Mouse (Mus musculus): ENCODE measurements around the gene Emb. TPM values are rescaled to one million over a fixed set of nuclear protein-coding genes. Genes with fewer than 3 reads are reported as not detected.

Emb gene
- polyA plus RNA-seq, 1 experiment from 2014 or later, result 12.5 TPM

GRCm38 (mm10) chr13:117204685-117205084, 3.7 kb upstream of the Emb start:
- no peak overlapping the region for H3K27ac ChIP-seq
- ATAC-seq (replicated peaks), result no peak
- H3K4me1 ChIP-seq, result no peaks in the 10 kb centered on the region
- no peak overlapping the region for H3K4me2 ChIP-seq
- no peak overlapping the region for H3K9ac ChIP-seq
- H3K27me3 ChIP-seq (replicated peaks), result no peaks in the 10 kb centered on the region
- no peak overlapping the region for H3K4me3 ChIP-seq
- H3K36me3 ChIP-seq (replicated peaks), result no peaks in the 10 kb centered on the region
- H3K9me3 ChIP-seq, result no peaks in the 10 kb centered on the region
- 92% methylated on average over 7 of the region's 7 CpGs for WGBS

GRCm38 (mm10) chr13:117206066-117206465, 2.3 kb upstream of the Emb start:
- no peak for ATAC-seq (replicated peaks)
- no peak overlapping the region for H3K4me3 ChIP-seq
- WGBS, result 93% methylated on average over 8 of the region's 8 CpGs
- no peaks in the 10 kb centered on the region for H3K9me3 ChIP-seq
- no peak overlapping the region for H3K9ac ChIP-seq
- H3K36me3 ChIP-seq (replicated peaks), result no peaks in the 10 kb centered on the region
- H3K4me1 ChIP-seq, result no peaks in the 10 kb centered on the region
- H3K27me3 ChIP-seq (replicated peaks), result no peaks in the 10 kb centered on the region
- no peak overlapping the region for H3K27ac ChIP-seq
- no peak overlapping the region for H3K4me2 ChIP-seq

GRCm38 (mm10) chr13:117211386-117211875, 3.1 kb downstream of the Emb start:
- Histone ChIP-seq H3K4me2 (no peak overlapping the region), H3K27ac (no peak overlapping the region), H3K4me1 (peaks cover 5% of the 10 kb centered on the region; the same call in 1 of the 2 replicates), H3K4me3 (no peak overlapping the region), H3K9me3 (no peaks in the 10 kb centered on the region), H3K36me3 (replicated peaks) (no peaks in the 10 kb centered on the region), H3K27me3 (replicated peaks) (no peaks in the 10 kb centered on the region), H3K9ac (no peak overlapping the region)
- 66% methylated on average over 11 of the region's 11 CpGs for WGBS
- ATAC-seq (replicated peaks), result no peak

DNA sequence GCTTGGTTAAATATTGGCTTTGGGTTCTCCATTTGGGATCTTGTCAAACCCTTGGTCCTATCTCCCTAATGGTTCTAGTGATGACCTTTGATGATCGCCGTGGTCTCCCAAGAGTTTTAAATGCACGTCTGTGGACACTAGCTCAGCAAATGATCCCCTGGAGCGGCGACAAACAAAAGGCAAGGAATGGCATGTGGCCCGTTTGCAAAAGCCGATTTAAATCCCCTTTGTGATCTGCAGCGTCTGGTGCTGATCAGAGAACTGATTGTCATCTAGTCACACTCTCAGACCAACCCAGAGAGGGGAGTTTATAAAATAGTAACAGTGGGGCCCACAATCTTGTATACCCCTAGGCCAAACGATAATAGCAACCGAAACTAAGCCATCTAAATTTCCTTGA, 7.1 kb downstream of the Emb start:
- H3K9ac ChIP-seq, result no peak overlapping the region
- peaks cover 11% of the 10 kb centered on the region for H3K4me1 ChIP-seq
- H3K36me3 ChIP-seq (replicated peaks), result no peaks in the 10 kb centered on the region
- H3K9me3 ChIP-seq, result no peaks in the 10 kb centered on the region
- no peak overlapping the region for H3K27ac ChIP-seq
- no peaks in the 10 kb centered on the region for H3K27me3 ChIP-seq (replicated peaks)
- ATAC-seq (replicated peaks), result no peak
- 3% methylated on average over 10 of the region's 10 CpGs for WGBS
- H3K4me2 ChIP-seq, result no peak overlapping the region
- H3K4me3 ChIP-seq, result no peak overlapping the region

DNA sequence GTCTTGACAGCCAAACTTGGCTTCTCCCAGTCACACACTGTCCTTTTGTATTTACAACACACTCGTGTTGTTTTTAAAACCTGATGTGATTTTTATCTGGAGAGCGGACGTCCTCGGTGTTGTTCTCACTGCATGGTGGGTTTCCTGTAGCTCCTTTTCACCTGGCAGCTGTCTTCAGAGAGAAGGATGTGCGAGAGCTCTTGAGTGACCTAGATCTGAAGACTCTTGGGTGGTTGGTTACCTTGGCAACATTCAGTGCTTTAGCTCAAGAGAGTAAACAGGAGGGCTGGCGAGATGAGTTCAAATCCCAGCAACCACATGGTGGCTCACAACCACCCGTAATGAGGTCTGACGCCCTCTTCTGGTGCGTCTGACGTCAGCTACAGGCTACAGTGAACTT, 7.8 kb downstream of the Emb start:
- no peak overlapping the region for H3K4me2 ChIP-seq
- WGBS, result 9% methylated on average over 10 of the region's 10 CpGs
- no peak overlapping the region for H3K4me3 ChIP-seq
- peaks cover 11% of the 10 kb centered on the region for H3K4me1 ChIP-seq
- ATAC-seq (replicated peaks), result no peak
- H3K9me3 ChIP-seq, result no peaks in the 10 kb centered on the region
- no peak overlapping the region for H3K9ac ChIP-seq
- no peaks in the 10 kb centered on the region for H3K27me3 ChIP-seq (replicated peaks)
- no peak overlapping the region for H3K27ac ChIP-seq
- no peaks in the 10 kb centered on the region for H3K36me3 ChIP-seq (replicated peaks)

DNA sequence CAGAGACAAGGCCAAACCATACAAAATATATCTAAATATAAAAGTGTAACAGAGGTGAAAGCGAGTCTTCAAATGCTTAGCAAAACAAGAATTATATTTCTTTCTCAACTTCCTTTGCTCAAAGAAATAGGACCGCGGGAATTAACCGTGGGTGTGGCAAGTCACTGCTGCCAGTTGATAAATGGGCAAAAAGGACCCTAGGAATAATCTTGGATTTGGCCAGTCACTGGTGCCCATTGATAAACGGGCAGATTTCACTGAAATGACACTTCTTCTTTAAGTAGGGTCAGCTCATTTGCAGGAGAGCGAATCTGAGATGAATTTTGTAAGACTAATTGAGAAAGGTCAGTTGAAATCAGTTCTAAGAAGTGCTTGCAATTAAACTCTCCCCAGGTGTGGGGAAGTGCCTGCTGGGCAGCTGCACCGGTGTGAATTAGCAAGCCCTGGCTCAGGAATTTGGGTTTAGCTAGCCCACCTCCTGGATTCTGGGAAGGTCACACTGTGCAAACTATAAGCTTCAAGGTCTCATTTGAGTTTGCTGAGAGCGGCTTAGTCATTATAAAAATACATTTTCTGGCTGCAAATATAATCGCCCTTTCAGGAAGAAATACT, 8.5 kb downstream of the Emb start:
- no peak overlapping the region for H3K4me2 ChIP-seq
- no peak overlapping the region for H3K4me3 ChIP-seq
- H3K9ac ChIP-seq, result no peak overlapping the region
- H3K4me1 ChIP-seq, result peaks cover 15% of the 10 kb centered on the region
- H3K27me3 ChIP-seq (replicated peaks), result no peaks in the 10 kb centered on the region
- H3K9me3 ChIP-seq, result no peaks in the 10 kb centered on the region
- no peak overlapping the region for H3K27ac ChIP-seq
- 19% methylated on average over 9 of the region's 9 CpGs for WGBS
- H3K36me3 ChIP-seq (replicated peaks), result no peaks in the 10 kb centered on the region
- ATAC-seq (replicated peaks), result no peak

GRCm38 (mm10) chr13:117217621-117218020, 9.3 kb downstream of the Emb start:
- Histone ChIP-seq H3K27me3 (replicated peaks) (0 out of 2 replicates have a peak, but pooled peaks cover 5% of the 10 kb centered on the region), H3K9me3 (no peaks in the 10 kb centered on the region), H3K27ac (no peak overlapping the region), H3K9ac (no peak overlapping the region), H3K4me2 (no peak overlapping the region), H3K36me3 (replicated peaks) (no peaks in the 10 kb centered on the region), H3K4me3 (no peak overlapping the region), H3K4me1 (peaks cover 23% of the 10 kb centered on the region)
- WGBS, result 68% methylated on average over 11 of the region's 11 CpGs
- no peak for ATAC-seq (replicated peaks)

DNA sequence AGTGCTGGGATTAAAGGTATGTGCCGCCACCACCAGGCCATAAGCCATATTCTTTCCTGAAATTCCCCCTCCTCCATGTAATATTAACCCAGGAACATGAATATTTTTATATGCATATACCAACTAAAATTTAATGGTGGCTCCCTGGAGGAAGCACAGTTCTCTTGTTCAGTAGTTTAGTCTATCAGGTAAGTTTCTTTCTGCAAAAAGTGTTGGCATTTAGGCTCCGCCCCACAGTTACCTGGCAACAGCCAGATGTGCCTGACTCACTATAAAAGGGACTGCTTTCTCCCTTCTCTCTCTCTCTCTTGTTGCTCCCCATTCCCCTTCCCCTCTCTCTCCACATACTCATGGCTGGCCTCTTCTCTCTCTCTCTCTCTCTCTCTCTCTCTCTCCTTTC, 9.8 kb downstream of the Emb start:
- no peaks in the 10 kb centered on the region for H3K9me3 ChIP-seq
- peaks cover 23% of the 10 kb centered on the region for H3K4me1 ChIP-seq
- no peak for ATAC-seq (replicated peaks)
- 89% methylated on average over 2 of the region's 2 CpGs for WGBS
- no peak overlapping the region for H3K27ac ChIP-seq
- H3K4me2 ChIP-seq, result no peak overlapping the region
- H3K36me3 ChIP-seq (replicated peaks), result no peaks in the 10 kb centered on the region
- 0 out of 2 replicates have a peak, but pooled peaks cover 5% of the 10 kb centered on the region for H3K27me3 ChIP-seq (replicated peaks)
- no peak overlapping the region for H3K4me3 ChIP-seq
- no peak overlapping the region for H3K9ac ChIP-seq

DNA sequence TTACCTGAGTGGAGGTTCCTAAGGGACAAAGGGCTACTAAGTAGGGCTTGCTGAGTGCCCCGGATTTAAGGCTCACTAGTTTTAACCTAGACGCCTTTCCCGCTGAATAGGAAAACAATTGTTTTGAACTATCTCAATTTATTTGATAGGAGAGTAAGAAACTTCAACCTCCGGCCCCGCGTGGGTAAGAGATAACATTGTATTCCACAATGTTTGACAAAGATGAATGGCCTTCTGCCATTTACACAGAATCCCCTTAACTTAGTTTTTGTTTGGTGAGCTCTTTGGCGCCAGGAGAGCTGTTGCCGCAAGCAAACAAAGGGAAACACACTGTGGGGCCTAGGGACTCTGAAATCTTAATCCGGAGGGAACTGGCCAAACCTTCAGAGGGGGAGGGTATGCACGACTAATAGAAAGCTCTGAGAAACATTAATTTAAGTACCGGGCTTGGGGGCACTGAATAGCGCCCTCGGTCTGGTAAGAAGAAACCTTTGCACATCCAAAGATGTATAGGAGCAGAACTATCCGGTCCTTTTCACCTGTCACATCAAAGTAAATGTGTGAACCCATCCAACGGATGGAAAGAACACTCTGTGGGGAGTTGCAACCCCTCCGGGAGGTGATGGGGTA, 11.7 kb downstream of the Emb start:
- peak overlapping the region; percentile 89 for H3K4me3 ChIP-seq
- H3K4me2 ChIP-seq, result peak overlapping the region; percentile 84
- ATAC-seq (replicated peaks), result no peak; the same call in 1 of the 2 replicates
- no peaks in the 10 kb centered on the region for H3K36me3 ChIP-seq (replicated peaks)
- H3K27me3 ChIP-seq (replicated peaks), result 0 out of 2 replicates have a peak, but pooled peaks cover 5% of the 10 kb centered on the region
- H3K9me3 ChIP-seq, result no peaks in the 10 kb centered on the region
- 2% methylated on average over 16 of the region's 16 CpGs for WGBS
- peak overlapping the region; percentile 89 for H3K9ac ChIP-seq
- peak overlapping the region; percentile 82 for H3K27ac ChIP-seq
- peaks cover 23% of the 10 kb centered on the region for H3K4me1 ChIP-seq

DNA sequence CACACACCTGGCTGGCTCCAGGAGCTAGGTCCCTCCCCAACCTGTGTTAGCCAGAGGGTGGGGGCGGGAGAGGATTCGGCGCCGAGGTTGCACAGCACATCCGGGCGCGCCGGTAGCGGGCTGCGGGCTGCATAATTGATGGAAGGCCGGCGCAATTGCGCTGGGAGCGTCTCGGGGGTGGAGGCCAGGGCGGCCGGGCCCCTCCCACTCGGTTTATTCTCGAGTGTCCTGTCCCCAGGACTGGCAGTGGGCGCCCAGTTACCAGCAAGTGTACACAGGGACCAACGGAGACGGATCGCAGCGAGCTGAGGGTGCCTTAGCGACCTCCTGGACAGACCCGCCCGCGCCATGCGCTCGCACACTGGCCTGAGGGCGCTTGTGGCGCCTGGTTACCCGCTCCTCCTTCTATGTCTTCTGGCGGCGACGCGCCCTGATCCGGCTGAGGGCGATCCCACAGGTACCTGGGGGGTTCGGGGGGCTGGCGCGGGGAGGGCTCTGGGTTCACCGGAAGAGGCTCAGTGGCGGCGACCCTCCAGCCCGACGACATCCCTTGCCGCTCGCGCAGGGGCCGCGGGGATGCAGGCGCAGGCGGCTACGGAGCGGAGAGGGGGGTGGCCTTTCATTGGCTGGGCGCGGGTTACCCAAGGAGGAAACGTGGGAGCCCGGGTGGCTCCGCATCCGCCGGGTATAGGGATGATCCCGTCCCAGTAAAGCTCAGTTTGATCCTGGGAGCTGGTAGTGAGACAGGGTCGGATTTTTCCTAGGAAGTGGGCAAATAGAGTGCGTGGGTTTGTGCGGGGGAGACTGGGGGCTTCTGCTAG, 12.4 kb downstream of the Emb start, which contains the start of gene Gm17509:
TSS of gene Gm17509 (minus strand) at position 575 of the 821 bp plus-strand sequence.
- Histone ChIP-seq H3K4me2 (peak within 1 kb of the TSS; percentile 84), H3K9ac (peak within 1 kb of the TSS; percentile 89), H3K4me3 (peak within 1 kb of the TSS; percentile 89), H3K4me1 (peaks cover 20% of the 10 kb centered on the region), H3K27ac (peak within 1 kb of the TSS; percentile 82), H3K27me3 (replicated peaks) (0 out of 2 replicates have a peak, but pooled peaks cover 5% of the 10 kb centered on the region), H3K36me3 (replicated peaks) (no peaks in the 10 kb centered on the region), H3K9me3 (no peaks in the 10 kb centered on the region)
- under 1% methylated on average over 67 of the region's 67 CpGs for WGBS
- ATAC-seq (replicated peaks), result peak; percentile 92

DNA sequence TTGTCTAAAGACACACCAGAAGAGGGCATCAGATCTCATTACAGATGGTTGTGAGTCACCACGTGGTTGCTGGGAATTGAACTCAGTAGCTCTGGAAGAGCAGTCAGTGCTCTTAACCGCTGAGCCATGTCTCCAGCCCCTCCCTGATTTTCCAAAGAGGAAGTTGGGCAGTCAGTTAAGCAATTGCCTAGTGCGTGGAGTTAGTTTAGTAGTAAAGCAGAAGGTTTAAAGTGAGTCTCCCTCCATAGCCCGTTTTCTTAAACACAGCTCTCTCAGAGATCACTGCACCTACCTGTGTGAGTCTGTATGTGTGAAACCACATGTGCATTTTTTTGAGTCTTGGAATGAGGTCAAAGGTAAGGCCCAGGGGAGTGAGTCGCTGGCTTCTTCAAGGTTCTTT, 14.8 kb downstream of the Emb start:
- Histone ChIP-seq H3K27ac (no peak overlapping the region), H3K27me3 (replicated peaks) (0 out of 2 replicates have a peak, but pooled peaks cover 5% of the 10 kb centered on the region), H3K36me3 (replicated peaks) (no peaks in the 10 kb centered on the region), H3K9me3 (no peaks in the 10 kb centered on the region), H3K4me1 (peaks cover 18% of the 10 kb centered on the region), H3K9ac (no peak overlapping the region), H3K4me2 (no peak overlapping the region), H3K4me3 (no peak overlapping the region)
- ATAC-seq (replicated peaks), result no peak
- 49% methylated on average over 5 of the region's 5 CpGs for WGBS

DNA sequence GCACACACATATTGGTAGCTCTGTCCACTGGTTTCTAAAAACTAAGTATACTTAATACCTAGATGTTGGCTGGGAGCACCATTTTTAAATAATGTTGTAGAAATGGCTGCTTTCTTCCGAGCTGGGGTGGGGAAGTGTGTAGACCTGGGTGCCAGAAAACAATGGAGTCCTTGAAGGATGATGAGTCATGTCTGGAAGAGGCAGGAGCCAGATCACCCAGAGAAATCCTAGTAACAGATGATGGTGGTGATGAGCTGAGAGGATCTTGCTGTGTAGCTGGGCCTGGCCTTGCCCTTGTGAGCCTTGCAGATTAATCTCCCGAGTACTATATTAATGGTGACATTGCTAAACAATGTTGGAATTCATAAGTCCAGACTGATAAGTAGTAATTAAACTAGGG, 16.6 kb downstream of the Emb start:
- no peak overlapping the region for H3K4me2 ChIP-seq
- no peaks in the 10 kb centered on the region for H3K36me3 ChIP-seq (replicated peaks)
- no peak for ATAC-seq (replicated peaks)
- 0 out of 2 replicates have a peak, but pooled peaks cover 5% of the 10 kb centered on the region for H3K27me3 ChIP-seq (replicated peaks)
- WGBS, result 75% methylated on average over 2 of the region's 2 CpGs
- peaks cover 15% of the 10 kb centered on the region for H3K4me1 ChIP-seq
- no peak overlapping the region for H3K4me3 ChIP-seq
- no peak overlapping the region for H3K27ac ChIP-seq
- no peaks in the 10 kb centered on the region for H3K9me3 ChIP-seq
- no peak overlapping the region for H3K9ac ChIP-seq

All from midbrain, embryonic 15.5 days (tissue).